Mouse (Mus musculus) C2C12 (cell line): ENCODE measurements around the gene Bfsp2. TPM values are rescaled to one million over a fixed set of nuclear protein-coding genes. Genes with fewer than 3 reads are reported as not detected.
A peak's percentile ranks its signal among the peaks of the same experiment; 100 is the strongest.

ENCODE experiments used
- H3K27me3 ChIP-seq: one replicate; pipeline ENCODE4 v1.6.1; 2011; ENCODE audit not compliant: control insufficient read depth, insufficient read depth, insufficient read length
- H3K36me3 ChIP-seq: one replicate; pipeline ENCODE4 v1.6.1; 2011; ENCODE audit not compliant: control insufficient read depth, insufficient read depth
- H3K4me3 ChIP-seq: one replicate; pipeline ENCODE4 v1.5.1; 2011; ENCODE audit warnings: mild to moderate bottlenecking, control low read depth; ENCODE audit not compliant: poor library complexity, insufficient read depth, severe bottlenecking
- H3K79me2 ChIP-seq: one replicate; pipeline ENCODE4 v1.6.1; 2011; ENCODE audit not compliant: control insufficient read depth, insufficient read depth
- H3K79me3 ChIP-seq: one replicate; pipeline ENCODE4 v1.6.1; 2011; ENCODE audit warnings: low read depth, control low read depth
- H3ac ChIP-seq: one replicate; pipeline ENCODE3; 2011; ENCODE audit warnings: low read depth; ENCODE audit not compliant: control insufficient read depth, insufficient read length
- CTCF ChIP-seq: IDR thresholded peaks from one replicate; pipeline ENCODE4 v1.5.1; 2011; ENCODE audit not compliant: control insufficient read depth, insufficient read depth, insufficient read length
- MYOD1 ChIP-seq: IDR thresholded peaks from one replicate; pipeline ENCODE4 v1.6.1; 2011; ENCODE audit warnings: low read depth; ENCODE audit not compliant: control insufficient read depth, insufficient read length
- polyA plus RNA-seq: library from polyadenylated mRNA; unstranded; fragments of >200 nt; fragmentation: generic; extraction: Trizol; gene quantifications from one replicate; pipeline ENCODE4 v1.2.1, GENCODE M21; 2012; ENCODE audit warnings: missing spikeins

Gene Bfsp2
- polyA plus RNA-seq, 1 experiment = 0.22 TPM

DNA sequence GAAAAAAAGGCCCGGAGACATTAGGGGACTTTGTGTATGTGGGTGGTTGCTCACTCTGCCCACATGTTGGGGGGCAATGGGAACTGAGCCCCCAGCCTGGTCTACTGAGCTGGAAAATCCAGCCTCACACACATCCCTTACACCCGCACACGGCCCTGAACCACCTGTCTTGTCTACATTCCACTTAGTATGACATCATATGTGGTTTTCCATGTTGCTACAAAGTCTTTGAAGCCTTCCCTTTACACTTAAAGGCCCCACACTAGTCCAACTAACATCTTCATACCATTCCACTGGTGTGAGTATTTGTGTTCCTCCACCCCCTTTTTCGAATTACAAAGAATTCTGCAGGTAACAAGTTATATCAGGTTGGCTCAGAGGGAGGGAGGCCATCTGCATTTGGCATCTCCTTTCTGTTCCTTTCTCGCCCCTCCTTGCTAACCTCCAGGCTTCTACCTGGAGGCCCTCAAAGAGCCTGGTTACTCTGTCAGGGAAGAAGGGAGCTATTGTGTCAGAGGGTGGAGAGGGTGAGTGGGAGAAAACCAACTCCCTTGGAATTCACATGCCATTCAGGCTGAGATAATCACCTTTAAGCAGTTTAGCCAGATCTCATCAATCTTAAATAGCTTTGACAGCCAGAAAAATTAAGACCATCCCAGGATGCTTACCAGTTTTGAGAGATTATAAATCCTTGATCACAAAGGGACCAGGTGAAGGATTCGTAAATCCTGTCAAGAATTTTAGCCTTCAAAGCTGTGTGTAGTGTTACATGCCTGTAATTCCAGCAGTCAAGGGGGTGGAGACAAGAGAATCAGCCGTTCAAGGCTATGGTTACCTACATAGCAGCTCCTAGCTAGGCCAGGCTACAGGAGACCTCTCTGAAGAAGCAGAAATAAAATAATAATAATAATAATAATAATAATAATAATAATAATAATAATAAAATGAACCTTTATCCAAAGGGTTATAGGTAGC, 103.6 kb downstream of the Bfsp2 start:
- Histone ChIP-seq H3K36me3 (no peaks in the 10 kb centered on the region), H3K79me3 (no peaks in the 10 kb centered on the region), H3ac (no peak overlapping the region), H3K27me3 (no peaks in the 10 kb centered on the region), H3K79me2 (no peaks in the 10 kb centered on the region), H3K4me3 (no peak overlapping the region)
- no peak for TF ChIP-seq CTCF
- peak; percentile 64 for TF ChIP-seq MYOD1

Other genes with a start within 250 kb of the Bfsp2 start
- not detected for gene Trf, start 250.0 kb downstream of the Bfsp2 start, polyA plus RNA-seq
- gene 1300017J02Rik, start 175.3 kb downstream of the Bfsp2 start, polyA plus RNA-seq = 0.30 TPM
- 32.2 TPM for gene Topbp1, start 175.2 kb downstream of the Bfsp2 start, polyA plus RNA-seq
- 89.2 TPM for gene Cdv3, start 114.6 kb downstream of the Bfsp2 start, polyA plus RNA-seq